Mouse (Mus musculus) heart, postnatal 0 days (tissue): ENCODE results near the gene Cbx8. TPM values are rescaled to one million over a fixed set of nuclear protein-coding genes. Genes with fewer than 3 reads are reported as not detected.

Experiments used
- ATAC-seq: fragments of 200-750 bp; cut with Nextera tagmentation; 2 replicates; pipeline ENCODE4 v1.8.0; 2017; ENCODE audit warnings: low read depth, moderate number of reproducible peaks, moderate library complexity; ENCODE audit not compliant: insufficient read depth
- DNase-seq: peaks from one replicate; pipeline ENCODE4 v3.0.0-alpha.2; 2016; ENCODE audit warnings: low spot score
- H3K27ac ChIP-seq: fragments of 300-500 bp; sonication (generic); 2 replicates; pipeline ENCODE4 v1.5.1; 2014; ENCODE audit warnings: low read depth, mild to moderate bottlenecking
- H3K27me3 ChIP-seq: fragments of 300-500 bp; sonication (generic); 2 replicates; pipeline ENCODE4 v1.6.1; 2014; ENCODE audit warnings: low read length, mixed read lengths; ENCODE audit not compliant: control insufficient read depth, insufficient read depth
- H3K36me3 ChIP-seq: fragments of 300-500 bp; sonication (generic); replicated peaks from 2 replicates; pipeline ENCODE4 v1.6.1; 2014; ENCODE audit warnings: low read length, mixed read lengths; ENCODE audit not compliant: control insufficient read depth, insufficient read depth
- H3K4me1 ChIP-seq: fragments of 300-500 bp; sonication (generic); 2 replicates; pipeline ENCODE4 v1.6.1; 2014; ENCODE audit warnings: antibody characterized with exemption; ENCODE audit not compliant: control insufficient read depth, insufficient read depth
- H3K4me2 ChIP-seq: fragments of 300-500 bp; sonication (generic); 2 replicates; pipeline ENCODE4 v1.6.1; 2014; ENCODE audit warnings: low read depth, mild to moderate bottlenecking, low read length, moderate library complexity
- H3K4me3 ChIP-seq: fragments of 300-500 bp; sonication (generic); 2 replicates; pipeline ENCODE4 v1.5.1; 2014; ENCODE audit warnings: low read depth, low read length
- H3K9ac ChIP-seq: fragments of 300-500 bp; sonication (generic); replicated peaks from 2 replicates; pipeline ENCODE4 v1.6.1; 2014; ENCODE audit warnings: low read depth, low read length, mixed read lengths
- H3K9me3 ChIP-seq: fragments of 300-500 bp; sonication (generic); replicated peaks from 2 replicates; pipeline ENCODE4 v1.6.1; 2016; ENCODE audit warnings: low read length; ENCODE audit not compliant: control insufficient read depth
- CTCF ChIP-seq: IDR thresholded peaks from 2 replicates; pipeline ENCODE4 v1.5.1; 2016; ENCODE audit warnings: antibody characterized with exemption, control low read depth, low read depth
- EP300 ChIP-seq: IDR thresholded peaks from 2 replicates; pipeline ENCODE4 v1.6.1; 2016; ENCODE audit warnings: antibody characterized with exemption, low read depth
- WGBS: fragments of 180-500 bp; shearing (Covaris S2); extraction: QIAGEN DNeasy Blood & Tissue Kit; methylation state at CpG from one replicate; pipeline ENCODE4 v1.1.7; 2014; 5-methylcytosine and 5-hydroxymethylcytosine counted together
- polyA plus RNA-seq: library from polyadenylated mRNA; unstranded; fragments of >200 nt; fragmentation: Nextera tagmentation; extraction: Ambion mirVana; gene quantifications from 2 replicates; pipeline ENCODE4 v1.2.1, GENCODE M21; 2015
- total RNA-seq: library from RNA; depleted of rRNA; stranded (reverse); fragments of >200 nt; gene quantifications from 2 replicates; pipeline ENCODE4 v1.2.3, GENCODE M21; 2014; ENCODE audit warnings: low replicate concordance

The Cbx8 gene
- total and polyA plus RNA-seq, 2 experiments from 2014 or later = 1.6 to 5.1 TPM

- H3K9ac ChIP-seq = 0 out of 2 replicates have a peak overlapping the region, but pooled peaks have one; percentile 5
- H3K36me3 ChIP-seq = no peaks in the 10 kb centered on the region
- H3K27ac ChIP-seq = no peak overlapping the region
- H3K9me3 ChIP-seq = no peaks in the 10 kb centered on the region
- no peak overlapping the region; the same call in 1 of the 2 replicates for H3K4me3 ChIP-seq
- H3K4me2 ChIP-seq = peak overlapping the region; percentile 14; the same call in 1 of the 2 replicates
- H3K27me3 ChIP-seq = peaks cover 35% of the 10 kb centered on the region
- DNase-seq (peak; percentile 25), ATAC-seq (no peak)
- peaks cover 30% of the 10 kb centered on the region for H3K4me1 ChIP-seq
- 8% methylated on average over 35 of the region's 35 CpGs for WGBS
- TF ChIP-seq EP300 = no peak
- TF ChIP-seq CTCF = no peak; the same call in 1 of the 2 replicates
Observed at GRCm38 (mm10) chr11:119087301-119088082, 46.7 kb upstream of the Cbx8 start.

- peaks cover 30% of the 10 kb centered on the region for H3K4me1 ChIP-seq
- H3K9me3 ChIP-seq = no peaks in the 10 kb centered on the region
- peak within 1 kb of the TSS; percentile 91 for H3K4me3 ChIP-seq
- H3K27ac ChIP-seq = peak within 1 kb of the TSS; percentile 99
- H3K9ac ChIP-seq = peak within 1 kb of the TSS; percentile 89
- ATAC-seq (peak; percentile 88), DNase-seq (peak; percentile 96)
- 1% methylated on average over 52 of the region's 67 CpGs for WGBS
- peaks cover 35% of the 10 kb centered on the region for H3K27me3 ChIP-seq
- H3K36me3 ChIP-seq = peaks cover 5% of the 10 kb centered on the region
- H3K4me2 ChIP-seq = peak within 1 kb of the TSS; percentile 95
- 0 out of 2 replicates have a peak, but pooled peaks have one; percentile 3 for TF ChIP-seq CTCF
- no peak for TF ChIP-seq EP300
Observed at GRCm38 (mm10) chr11:119086144-119086971, 45.6 kb upstream of the Cbx8 start, which contains the start of gene Cbx4. Gene Cbx4, minus strand, starts transcription at chr11:119086221.

GRCm38 (mm10) chr11:119085279-119086062 lies 44.7 kb upstream of the Cbx8 start:
- peak; percentile 68 for DNase-seq

GRCm38 (mm10) chr11:119084446-119085278 lies 43.9 kb upstream of the Cbx8 start:
- peaks cover 15% of the 10 kb centered on the region for H3K36me3 ChIP-seq
- H3K27me3 ChIP-seq = peaks cover 27% of the 10 kb centered on the region
- DNase-seq = peak; percentile 50
- 3% methylated on average over 18 of the region's 18 CpGs for WGBS
- peak overlapping the region; percentile 89 for H3K9ac ChIP-seq
- ATAC-seq = no peak
- TF ChIP-seq CTCF = no peak
- no peak for TF ChIP-seq EP300
- peak overlapping the region; percentile 91 for H3K4me3 ChIP-seq
- peak overlapping the region; percentile 95 for H3K4me2 ChIP-seq
- peak overlapping the region; percentile 99 for H3K27ac ChIP-seq
- H3K4me1 ChIP-seq = peaks cover 22% of the 10 kb centered on the region
- no peaks in the 10 kb centered on the region for H3K9me3 ChIP-seq

More at GRCm38 (mm10) chr11:119085279-119086062, 44.7 kb upstream of the Cbx8 start:
- TF ChIP-seq CTCF (no peak), EP300 (no peak)
- Histone ChIP-seq H3K9ac (peak overlapping the region; percentile 89), H3K27ac (peak overlapping the region; percentile 99), H3K27me3 (peaks cover 35% of the 10 kb centered on the region), H3K9me3 (no peaks in the 10 kb centered on the region), H3K36me3 (peaks cover 14% of the 10 kb centered on the region), H3K4me2 (peak overlapping the region; percentile 95), H3K4me1 (peaks cover 27% of the 10 kb centered on the region), H3K4me3 (peak overlapping the region; percentile 91)
- ATAC-seq = peak; percentile 24
- WGBS = under 1% methylated on average over 64 of the region's 66 CpGs
